Mouse (Mus musculus) cerebellum, adult 9-11 months (tissue): Measurements from ENCODE around the gene Bmx.

ENCODE experiments used
- DNase-seq: peaks from one replicate; pipeline ENCODE4 v3.0.0; 2022

Gene Bmx

GRCm38 (mm10) chrX:164173880-164174279 is 84.1 kb downstream of the Bmx start:
- DNase-seq: no peak

GRCm38 (mm10) chrX:164171034-164171433 is 87.0 kb downstream of the Bmx start:
- no peak for DNase-seq

- DNase-seq: no peak
Measured at GRCm38 (mm10) chrX:164164681-164165080, 93.3 kb downstream of the Bmx start.

GRCm38 (mm10) chrX:164154594-164154993 is 103.4 kb downstream of the Bmx start:
- no peak for DNase-seq

GRCm38 (mm10) chrX:164153606-164154005 is 104.4 kb downstream of the Bmx start:
- no peak for DNase-seq

- DNase-seq: no peak
Measured at GRCm38 (mm10) chrX:164152703-164153102, 105.3 kb downstream of the Bmx start.

- DNase-seq: no peak
Measured at GRCm38 (mm10) chrX:164145463-164146250, 112.3 kb downstream of the Bmx start.
